Mouse (Mus musculus) forebrain, embryonic 12.5 days (tissue): ENCODE results near the gene Cpne6. TPM values are rescaled to one million over a fixed set of nuclear protein-coding genes. Genes with fewer than 3 reads are reported as not detected.

Source experiments
- ATAC-seq: fragments of 200-750 bp; cut with Nextera tagmentation; 2 replicates; pipeline ENCODE4 v1.8.0; 2017; ENCODE audit warnings: moderate TSS enrichment; ENCODE audit not compliant: low FRiP score
- H3K27ac ChIP-seq: fragments of 300-500 bp; sonication (generic); 2 replicates; pipeline ENCODE4 v1.5.1; 2016; ENCODE audit warnings: mild to moderate bottlenecking
- H3K27me3 ChIP-seq: fragments of 300-500 bp; sonication (generic); 2 replicates; pipeline ENCODE4 v1.6.1; 2016; ENCODE audit warnings: mild to moderate bottlenecking
- H3K36me3 ChIP-seq: fragments of 300-500 bp; sonication (generic); replicated peaks from 2 replicates; pipeline ENCODE4 v1.6.1; 2016; ENCODE audit warnings: mild to moderate bottlenecking
- H3K4me1 ChIP-seq: fragments of 300-500 bp; sonication (generic); 2 replicates; pipeline ENCODE4 v1.6.1; 2016
- H3K4me2 ChIP-seq: fragments of 300-500 bp; sonication (generic); 2 replicates; pipeline ENCODE4 v1.6.1; 2016; ENCODE audit warnings: mild to moderate bottlenecking, moderate library complexity
- H3K4me3 ChIP-seq: fragments of 300-500 bp; sonication (generic); replicated peaks from 2 replicates; pipeline ENCODE4 v1.5.1; 2016; ENCODE audit warnings: mild to moderate bottlenecking
- H3K9ac ChIP-seq: fragments of 300-500 bp; sonication (generic); 2 replicates; pipeline ENCODE4 v1.6.1; 2016; ENCODE audit warnings: mild to moderate bottlenecking
- H3K9me3 ChIP-seq: fragments of 300-500 bp; sonication (generic); 2 replicates; pipeline ENCODE4 v1.6.1; 2016
- WGBS: fragments of 180-500 bp; shearing (Covaris S2); methylation state at CpG from one replicate; pipeline ENCODE4 v1.1.7; 2016; 5-methylcytosine and 5-hydroxymethylcytosine counted together
- polyA plus RNA-seq: library from polyadenylated mRNA; unstranded; fragments of >200 nt; fragmentation: Nextera tagmentation; extraction: Ambion mirVana; gene quantifications from 2 replicates; pipeline ENCODE4 v1.2.1, GENCODE M21; 2016

Gene Cpne6
- polyA plus RNA-seq, 1 experiment from 2014 or later: 0.55 TPM

GRCm38 (mm10) chr14:55559799-55560201 is 49.6 kb downstream of the Cpne6 start, which contains the start of gene Dcaf11:
TSS of gene Dcaf11 (plus strand) at chr14:55560006.
- Histone ChIP-seq H3K4me2 (peak within 1 kb of the TSS; percentile 81), H3K27me3 (no peaks in the 10 kb centered on the region), H3K9me3 (no peaks in the 10 kb centered on the region), H3K9ac (peak within 1 kb of the TSS; percentile 71), H3K4me1 (peaks cover 18% of the 10 kb centered on the region), H3K36me3 (peaks cover 15% of the 10 kb centered on the region), H3K27ac (peak within 1 kb of the TSS; percentile 98), H3K4me3 (peak within 1 kb of the TSS; percentile 69)
- peak; percentile 84 for ATAC-seq
- WGBS: under 1% methylated on average over 27 of the region's 27 CpGs

GRCm38 (mm10) chr14:55560202-55561073 is 50.2 kb downstream of the Cpne6 start, which contains the start of gene A730061H03Rik:
TSS of gene A730061H03Rik (minus strand) at chr14:55560406.
- Histone ChIP-seq H3K27ac (peak within 1 kb of the TSS; percentile 98), H3K36me3 (peaks cover 21% of the 10 kb centered on the region), H3K4me3 (peak within 1 kb of the TSS; percentile 69), H3K9ac (peak within 1 kb of the TSS; percentile 71), H3K4me1 (peaks cover 18% of the 10 kb centered on the region), H3K4me2 (peak within 1 kb of the TSS; percentile 81), H3K9me3 (no peaks in the 10 kb centered on the region), H3K27me3 (no peaks in the 10 kb centered on the region)
- ATAC-seq: peak; percentile 97
- WGBS: under 1% methylated on average over 51 of the region's 51 CpGs

- Histone ChIP-seq H3K9me3 (no peaks in the 10 kb centered on the region), H3K36me3 (peaks cover 35% of the 10 kb centered on the region), H3K27me3 (no peaks in the 10 kb centered on the region), H3K27ac (no peak overlapping the region), H3K9ac (no peak overlapping the region), H3K4me3 (no peak overlapping the region), H3K4me1 (peaks cover 17% of the 10 kb centered on the region), H3K4me2 (no peak overlapping the region)
- ATAC-seq: no peak
- 85% methylated on average over 10 of the region's 10 CpGs for WGBS
These were observed 51.6 kb downstream of the Cpne6 start for GRCm38 (mm10) chr14:55561860-55562259.

- no peak overlapping the region for H3K4me3 ChIP-seq
- no peak overlapping the region for H3K9ac ChIP-seq
- H3K4me1 ChIP-seq: peaks cover 17% of the 10 kb centered on the region
- H3K27ac ChIP-seq: no peak overlapping the region
- no peak overlapping the region for H3K4me2 ChIP-seq
- no peaks in the 10 kb centered on the region for H3K27me3 ChIP-seq
- ATAC-seq: no peak
- peaks cover 49% of the 10 kb centered on the region for H3K36me3 ChIP-seq
- H3K9me3 ChIP-seq: no peaks in the 10 kb centered on the region
- WGBS: 88% methylated on average over 11 of the region's 11 CpGs
These were observed 53.0 kb downstream of the Cpne6 start for GRCm38 (mm10) chr14:55563249-55563648.

- ATAC-seq: no peak
- H3K4me2 ChIP-seq: no peak overlapping the region
- H3K4me1 ChIP-seq: peaks cover 14% of the 10 kb centered on the region
- no peaks in the 10 kb centered on the region for H3K9me3 ChIP-seq
- no peak overlapping the region for H3K27ac ChIP-seq
- H3K9ac ChIP-seq: no peak overlapping the region
- H3K4me3 ChIP-seq: no peak overlapping the region
- no peaks in the 10 kb centered on the region for H3K27me3 ChIP-seq
- 81% methylated on average over 3 of the region's 3 CpGs for WGBS
- H3K36me3 ChIP-seq: peaks cover 62% of the 10 kb centered on the region
These were observed 55.5 kb downstream of the Cpne6 start for GRCm38 (mm10) chr14:55565748-55566147.

Other genes with a start within 250 kb of the Cpne6 start
- gene Dhrs4, start 31.7 kb upstream of the Cpne6 start, polyA plus RNA-seq: 52.5 and 59.9 TPM in 2 replicates
- 17.8 and 18.6 TPM in 2 replicates for gene Carmil3, start 19.8 kb upstream of the Cpne6 start, polyA plus RNA-seq
- gene Nrl, start 14.5 kb downstream of the Cpne6 start, polyA plus RNA-seq: not detected in 2 replicates
- 19.0 and 19.8 TPM in 2 replicates for gene Pck2, start 29.8 kb downstream of the Cpne6 start, polyA plus RNA-seq
- gene Dcaf11, start 49.6 kb downstream of the Cpne6 start, polyA plus RNA-seq: 103 and 105 TPM in 2 replicates
- 0.64 TPM in 1 of 2 replicates, not detected in the other for gene A730061H03Rik, start 50.0 kb downstream of the Cpne6 start, polyA plus RNA-seq
- 0.20 TPM in 1 of 2 replicates, not detected in the other for gene Fitm1, start 65.2 kb downstream of the Cpne6 start, polyA plus RNA-seq
- gene Psme1, start 67.7 kb downstream of the Cpne6 start, polyA plus RNA-seq: 117 and 119 TPM in 2 replicates
- gene Emc9, start 74.9 kb downstream of the Cpne6 start, polyA plus RNA-seq: 3.7 and 6.0 TPM in 2 replicates
- gene Psme2, start 80.7 kb downstream of the Cpne6 start, polyA plus RNA-seq: 199 and 201 TPM in 2 replicates
- gene Rnf31, start 81.3 kb downstream of the Cpne6 start, polyA plus RNA-seq: 18.2 and 20.8 TPM in 2 replicates
- 9.8 and 10.3 TPM in 2 replicates for gene Irf9, start 93.1 kb downstream of the Cpne6 start, polyA plus RNA-seq
- 7.2 and 8.5 TPM in 2 replicates for gene Rec8, start 107.6 kb downstream of the Cpne6 start, polyA plus RNA-seq
- gene Ipo4, start 125.5 kb downstream of the Cpne6 start, polyA plus RNA-seq: 68.5 and 68.6 TPM in 2 replicates
- gene Gm49378, start 127.5 kb downstream of the Cpne6 start, polyA plus RNA-seq: 4.0 and 5.6 TPM in 2 replicates
- 68.7 and 73.4 TPM in 2 replicates for gene Tm9sf1, start 133.4 kb downstream of the Cpne6 start, polyA plus RNA-seq
- 0.65 and 0.68 TPM in 2 replicates for gene Tssk4, start 139.7 kb downstream of the Cpne6 start, polyA plus RNA-seq
- gene Mdp1, start 150.1 kb downstream of the Cpne6 start, polyA plus RNA-seq: 60.5 and 64.5 TPM in 2 replicates
- gene Gmpr2, start 161.5 kb downstream of the Cpne6 start, polyA plus RNA-seq: 59.3 and 63.5 TPM in 2 replicates
- 577 and 583 TPM in 2 replicates for gene Nedd8, start 161.7 kb downstream of the Cpne6 start, polyA plus RNA-seq
- 61.6 and 68.2 TPM in 2 replicates for gene Tinf2, start 171.4 kb downstream of the Cpne6 start, polyA plus RNA-seq
- 0.55 and 0.58 TPM in 2 replicates for gene Tgm1, start 203.5 kb downstream of the Cpne6 start, polyA plus RNA-seq
- gene Rabggta, start 211.8 kb downstream of the Cpne6 start, polyA plus RNA-seq: 32.1 and 34.0 TPM in 2 replicates
- gene Dhrs1, start 235.2 kb downstream of the Cpne6 start, polyA plus RNA-seq: 68.8 and 74.1 TPM in 2 replicates
- 47.9 and 52.0 TPM in 2 replicates for gene Nop9, start 235.2 kb downstream of the Cpne6 start, polyA plus RNA-seq
- 0.40 TPM in 1 of 2 replicates, not detected in the other for gene Cideb, start 248.0 kb downstream of the Cpne6 start, polyA plus RNA-seq